Mouse (Mus musculus) hindbrain, embryonic 12.5 days (tissue): ENCODE data around the gene Chil5. TPM values are rescaled to one million over a fixed set of nuclear protein-coding genes. Genes with fewer than 3 reads are reported as not detected.
A peak's percentile ranks its signal among the peaks of the same experiment; 100 is the strongest.
"Not testable (repeated sequence)": the region's sequence is repeated elsewhere in the genome, so short reads cannot be mapped to it uniquely, and the experiment has no call there.

ENCODE experiments used
- ATAC-seq: fragments of 200-750 bp; cut with Nextera tagmentation; 2 replicates; pipeline ENCODE4 v1.8.0; 2017; ENCODE audit warnings: moderate TSS enrichment; ENCODE audit not compliant: low FRiP score
- H3K27ac ChIP-seq: fragments of 300-500 bp; sonication (generic); 2 replicates; pipeline ENCODE4 v1.5.1; 2016; ENCODE audit warnings: mild to moderate bottlenecking
- H3K27me3 ChIP-seq: fragments of 300-500 bp; sonication (generic); 2 replicates; pipeline ENCODE4 v1.6.1; 2016; ENCODE audit warnings: mild to moderate bottlenecking
- H3K36me3 ChIP-seq: fragments of 300-500 bp; sonication (generic); 2 replicates; pipeline ENCODE4 v1.6.1; 2016; ENCODE audit warnings: mild to moderate bottlenecking
- H3K4me1 ChIP-seq: fragments of 300-500 bp; sonication (generic); 2 replicates; pipeline ENCODE4 v1.6.1; 2016
- H3K4me2 ChIP-seq: fragments of 300-500 bp; sonication (generic); replicated peaks from 2 replicates; pipeline ENCODE4 v1.6.1; 2016; ENCODE audit warnings: mild to moderate bottlenecking
- H3K4me3 ChIP-seq: fragments of 300-500 bp; sonication (generic); 2 replicates; pipeline ENCODE4 v1.5.1; 2016; ENCODE audit warnings: mild to moderate bottlenecking
- H3K9ac ChIP-seq: fragments of 300-500 bp; sonication (generic); 2 replicates; pipeline ENCODE4 v1.6.1; 2016; ENCODE audit warnings: mild to moderate bottlenecking, moderate library complexity
- H3K9me3 ChIP-seq: fragments of 300-500 bp; sonication (generic); replicated peaks from 2 replicates; pipeline ENCODE4 v1.6.1; 2016; ENCODE audit warnings: mild to moderate bottlenecking
- WGBS: fragments of 180-500 bp; shearing (Covaris S2); methylation state at CpG from one replicate; pipeline ENCODE4 v1.1.7; 2016; 5-methylcytosine and 5-hydroxymethylcytosine counted together
- polyA plus RNA-seq: library from polyadenylated mRNA; unstranded; fragments of >200 nt; fragmentation: Nextera tagmentation; extraction: Ambion mirVana; gene quantifications from 2 replicates; pipeline ENCODE4 v1.2.1, GENCODE M21; 2016

Chil5 gene
- not detected in 2 replicates for polyA plus RNA-seq

DNA sequence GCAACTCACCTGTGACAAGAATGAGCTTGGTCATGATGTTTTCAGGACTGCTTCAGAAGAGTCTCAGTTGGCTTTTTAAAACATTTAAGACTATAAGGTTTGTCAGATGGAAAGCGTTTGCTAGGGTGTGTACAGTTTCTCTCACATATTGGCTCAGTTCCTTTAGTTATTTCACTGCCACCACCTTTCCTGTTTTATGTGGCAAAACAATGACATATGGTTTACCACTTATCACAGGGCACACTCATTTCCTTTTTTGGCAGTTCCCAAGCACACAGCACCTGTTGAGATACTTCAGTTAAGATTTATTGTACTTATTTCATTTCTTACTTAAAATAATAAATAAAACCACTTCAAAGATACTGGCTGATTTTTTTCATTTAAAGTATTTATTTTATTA lies at the start of gene Chil5:
Gene Chil5 (minus strand): TSS at position 34 of the 400 bp plus-strand sequence.
- no peak within 1 kb of the TSS for H3K27ac ChIP-seq
- no peaks in the 10 kb centered on the region for H3K27me3 ChIP-seq
- no peak for ATAC-seq
- H3K36me3 ChIP-seq = no peaks in the 10 kb centered on the region
- H3K9ac ChIP-seq = no peak within 1 kb of the TSS
- no peak within 1 kb of the TSS for H3K4me3 ChIP-seq
- H3K4me2 ChIP-seq = no peak within 1 kb of the TSS
- H3K4me1 ChIP-seq = no peaks in the 10 kb centered on the region
- no peaks in the 10 kb centered on the region for H3K9me3 ChIP-seq
- WGBS = 85% methylated on average over 1 of the region's 1 CpGs

- ATAC-seq = no peak
- no peaks in the 10 kb centered on the region for H3K27me3 ChIP-seq
- H3K36me3 ChIP-seq = no peaks in the 10 kb centered on the region
- 74% methylated on average over 1 of the region's 1 CpGs for WGBS
- no peak overlapping the region for H3K27ac ChIP-seq
- no peak overlapping the region for H3K9ac ChIP-seq
- H3K4me2 ChIP-seq = no peak overlapping the region
- no peaks in the 10 kb centered on the region for H3K9me3 ChIP-seq
- H3K4me3 ChIP-seq = no peak overlapping the region
- no peaks in the 10 kb centered on the region for H3K4me1 ChIP-seq
Observed at GRCm38 (mm10) chr3:106074824-106075223, 42.2 kb upstream of the Chil5 start.

GRCm38 (mm10) chr3:106070994-106071393 lies 38.4 kb upstream of the Chil5 start:
- Histone ChIP-seq H3K36me3 (no peaks in the 10 kb centered on the region), H3K9ac (no peak overlapping the region), H3K4me1 (no peaks in the 10 kb centered on the region), H3K27me3 (no peaks in the 10 kb centered on the region), H3K4me2 (no peak overlapping the region), H3K4me3 (no peak overlapping the region), H3K9me3 (no peaks in the 10 kb centered on the region), H3K27ac (no peak overlapping the region)
- no peak for ATAC-seq
- WGBS = 91% methylated on average over 2 of the region's 2 CpGs

DNA sequence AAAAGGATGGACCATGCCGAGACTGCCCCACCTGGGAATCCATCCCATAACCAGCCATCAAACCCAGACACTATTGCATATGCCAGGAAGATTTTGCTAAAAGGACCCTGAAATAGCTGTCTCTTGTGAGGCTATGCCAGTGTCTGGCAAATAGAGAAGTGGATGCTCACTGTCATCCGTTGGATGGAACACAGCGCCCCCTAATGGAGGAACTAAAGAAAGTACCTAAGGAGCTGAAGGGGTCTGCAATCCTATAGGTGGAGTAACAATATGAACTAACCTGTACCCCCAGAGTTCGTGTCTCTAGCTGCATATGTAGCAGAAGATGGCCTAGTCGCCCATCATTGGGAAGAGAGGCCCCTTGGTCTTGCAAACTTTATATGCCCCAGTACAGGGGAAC lies 35.1 kb upstream of the Chil5 start:
- not testable (repeated sequence) for ATAC-seq, H3K4me3 ChIP-seq, H3K4me2 ChIP-seq, H3K9me3 ChIP-seq, H3K27me3 ChIP-seq, H3K9ac ChIP-seq, H3K36me3 ChIP-seq, H3K27ac ChIP-seq, H3K4me1 ChIP-seq
- 41% methylated on average over 5 of the region's 5 CpGs for WGBS

DNA sequence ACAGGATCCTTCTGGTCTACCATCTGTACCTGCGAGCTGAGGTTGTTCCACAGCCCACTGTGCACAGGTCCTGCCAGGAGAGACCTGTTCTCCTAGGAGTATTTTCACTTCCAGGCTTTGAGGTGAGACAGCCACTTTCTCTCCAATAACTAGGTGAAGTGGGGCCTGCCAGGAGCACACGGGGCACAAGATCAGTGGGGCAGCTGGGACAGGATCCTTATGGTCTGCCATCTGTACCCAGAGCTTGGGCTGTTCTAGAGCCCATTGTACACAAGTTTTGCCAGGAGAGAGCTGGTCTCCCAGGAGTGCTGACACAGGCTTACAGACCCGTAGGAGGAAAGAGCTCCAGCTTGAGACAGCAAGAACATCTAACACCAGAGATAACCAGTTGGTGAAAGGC lies 25.4 kb upstream of the Chil5 start:
- Histone ChIP-seq H3K27ac (no peak overlapping the region), H3K9ac (no peak overlapping the region), H3K36me3 (no peaks in the 10 kb centered on the region), H3K4me2 (no peak overlapping the region), H3K9me3 (no peaks in the 10 kb centered on the region), H3K4me1 (no peaks in the 10 kb centered on the region), H3K4me3 (no peak overlapping the region), H3K27me3 (no peaks in the 10 kb centered on the region)
- no peak for ATAC-seq
- WGBS = 79% methylated on average over 3 of the region's 3 CpGs

DNA sequence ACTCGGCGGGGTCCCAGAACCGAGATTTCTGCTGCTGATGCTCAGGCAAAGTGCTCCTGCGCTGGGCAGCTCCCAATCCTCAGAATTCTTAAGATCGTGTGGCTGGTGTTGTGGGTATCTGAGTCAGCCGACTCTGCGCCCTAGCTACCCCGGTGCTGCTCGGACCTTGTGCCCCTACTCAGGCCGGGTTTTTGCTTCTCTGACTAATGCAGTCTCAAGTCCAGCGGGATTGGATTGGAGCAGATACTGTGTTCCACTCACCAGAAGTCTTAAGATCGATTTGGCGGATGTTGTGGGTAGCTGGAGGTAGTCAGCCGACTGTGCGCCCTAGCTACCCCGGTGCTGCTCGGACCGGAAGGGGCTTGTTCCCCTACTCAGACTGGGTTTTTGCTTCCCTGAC lies 19.3 kb upstream of the Chil5 start:
- Histone ChIP-seq H3K4me2 (no peak overlapping the region), H3K36me3 (no peaks in the 10 kb centered on the region), H3K27me3 (no peaks in the 10 kb centered on the region), H3K27ac (no peak overlapping the region), H3K9me3 (no peaks in the 10 kb centered on the region), H3K9ac (no peak overlapping the region), H3K4me1 (no peaks in the 10 kb centered on the region), H3K4me3 (no peak overlapping the region)
- WGBS = 70% methylated on average over 18 of the region's 18 CpGs
- ATAC-seq = no peak

- 91% methylated on average over 2 of the region's 2 CpGs for WGBS
- Histone ChIP-seq H3K9ac (no peak overlapping the region), H3K27ac (no peak overlapping the region), H3K4me3 (no peak overlapping the region), H3K27me3 (no peaks in the 10 kb centered on the region), H3K4me1 (no peaks in the 10 kb centered on the region), H3K9me3 (no peaks in the 10 kb centered on the region), H3K4me2 (no peak overlapping the region), H3K36me3 (no peaks in the 10 kb centered on the region)
- ATAC-seq = no peak
Observed at GRCm38 (mm10) chr3:106040306-106040705, 7.7 kb upstream of the Chil5 start.

- Histone ChIP-seq H3K4me1 (no peaks in the 10 kb centered on the region), H3K27me3 (no peaks in the 10 kb centered on the region), H3K9ac (no peak overlapping the region), H3K9me3 (no peaks in the 10 kb centered on the region), H3K4me3 (no peak overlapping the region), H3K36me3 (no peaks in the 10 kb centered on the region), H3K27ac (no peak overlapping the region), H3K4me2 (no peak overlapping the region)
- no peak for ATAC-seq
- WGBS = 91% methylated on average over 2 of the region's 2 CpGs
Observed at GRCm38 (mm10) chr3:106024135-106024534, 8.5 kb downstream of the Chil5 start.

- Histone ChIP-seq H3K27me3 (no peaks in the 10 kb centered on the region), H3K9me3 (no peaks in the 10 kb centered on the region), H3K27ac (no peak overlapping the region), H3K4me3 (no peak overlapping the region), H3K4me2 (no peak overlapping the region), H3K9ac (no peak overlapping the region), H3K36me3 (no peaks in the 10 kb centered on the region), H3K4me1 (no peaks in the 10 kb centered on the region)
- ATAC-seq = no peak
Observed at GRCm38 (mm10) chr3:106021840-106022239, 10.8 kb downstream of the Chil5 start.

DNA sequence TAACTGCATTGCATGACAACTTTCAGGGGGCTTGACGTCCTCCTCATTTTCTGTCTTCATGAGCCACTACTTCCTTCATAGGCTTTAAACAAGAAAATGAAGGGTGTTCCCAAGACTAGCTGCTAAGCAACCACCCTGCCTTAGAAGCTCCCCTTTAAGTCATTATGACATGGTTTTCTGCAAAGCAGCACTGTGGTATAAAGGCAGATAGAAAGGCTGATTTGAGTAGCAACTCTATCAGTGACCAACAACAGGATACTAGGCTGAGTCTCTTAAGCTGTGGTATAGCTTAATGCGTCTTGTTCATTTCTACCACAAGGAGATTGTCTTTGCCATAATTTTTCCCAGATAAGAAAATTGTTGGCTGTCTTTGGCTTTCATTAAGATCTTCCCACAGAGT lies 18.1 kb downstream of the Chil5 start, which contains the start of gene Pifo:
Gene Pifo (minus strand): TSS at position 101 of the 400 bp plus-strand sequence.
- Histone ChIP-seq H3K4me3 (no peak within 1 kb of the TSS), H3K27ac (no peak within 1 kb of the TSS), H3K4me2 (no peak within 1 kb of the TSS), H3K4me1 (no peaks in the 10 kb centered on the region), H3K36me3 (no peaks in the 10 kb centered on the region), H3K27me3 (no peaks in the 10 kb centered on the region), H3K9me3 (no peaks in the 10 kb centered on the region), H3K9ac (no peak within 1 kb of the TSS)
- WGBS = 82% methylated on average over 2 of the region's 2 CpGs
- ATAC-seq = no peak

DNA sequence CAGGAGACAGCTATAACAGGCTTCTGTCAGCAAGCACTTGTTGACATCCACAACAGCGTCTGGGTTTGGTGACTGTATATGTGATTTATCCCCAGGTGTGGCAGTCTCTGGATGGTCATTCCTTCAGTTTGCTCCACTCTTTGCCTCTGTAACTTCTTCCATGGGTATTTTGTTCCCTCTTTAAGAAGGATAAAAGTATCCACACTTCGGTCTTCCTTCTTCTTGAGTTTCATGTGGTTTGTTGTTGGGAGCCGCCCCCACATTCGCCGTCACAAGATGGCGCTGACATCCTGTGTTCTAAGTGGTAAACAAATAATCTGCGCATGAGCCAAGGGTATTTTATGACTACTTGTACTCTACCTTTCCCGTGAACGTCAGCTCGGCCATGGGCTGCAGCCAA lies 29.3 kb downstream of the Chil5 start:
- not testable (repeated sequence) for H3K9me3 ChIP-seq, H3K4me1 ChIP-seq, H3K4me2 ChIP-seq, H3K4me3 ChIP-seq, H3K36me3 ChIP-seq, H3K9ac ChIP-seq, H3K27ac ChIP-seq, ATAC-seq, H3K27me3 ChIP-seq
- WGBS = 68% methylated on average over 10 of the region's 10 CpGs

DNA sequence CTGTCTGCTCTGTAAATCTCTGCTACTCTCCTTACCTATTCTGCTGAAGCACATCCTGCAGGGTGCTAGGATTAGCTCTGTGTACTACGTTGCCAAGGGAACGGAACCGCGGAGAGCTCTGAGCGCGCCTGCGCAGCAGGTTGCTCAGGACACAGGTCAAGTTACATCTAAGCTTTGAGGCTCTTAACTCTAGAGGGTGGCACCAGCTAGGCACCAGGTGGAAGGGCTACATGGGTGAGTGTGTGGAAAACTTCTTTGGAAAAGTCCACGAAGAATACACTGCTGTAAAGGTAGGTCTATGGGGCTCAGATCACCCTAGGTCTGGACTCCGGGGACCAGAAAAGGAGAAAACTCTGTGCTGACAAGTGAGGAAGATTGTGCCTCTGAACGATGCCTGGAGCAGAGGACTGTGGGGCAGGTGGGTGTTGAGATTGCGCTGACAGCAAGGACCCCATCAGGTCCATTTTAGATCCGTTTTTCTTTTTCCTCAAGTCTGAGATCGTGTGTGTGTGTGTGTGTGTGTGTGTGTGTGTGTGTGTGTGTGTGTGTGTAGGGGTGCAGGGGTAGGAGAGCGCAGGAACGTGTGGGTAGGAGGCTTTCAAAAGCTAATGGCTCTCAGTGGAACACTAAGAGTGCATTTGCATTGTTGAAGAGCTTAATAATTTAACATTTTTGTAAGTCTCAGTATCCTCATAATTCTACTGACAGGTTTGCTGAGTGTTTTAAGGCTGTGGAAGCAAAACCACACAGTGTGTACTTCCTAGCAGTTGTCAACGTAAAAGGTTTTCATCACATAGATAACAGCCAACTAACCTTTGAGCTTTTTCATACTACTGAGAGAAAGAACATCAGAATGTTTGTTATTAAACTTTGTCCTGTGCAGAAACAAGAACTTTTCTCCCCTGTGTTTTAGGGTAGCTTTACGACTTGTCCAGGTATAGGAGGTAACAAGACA lies 30.9 kb downstream of the Chil5 start:
- 23% methylated on average over 17 of the region's 17 CpGs for WGBS

More for the DNA sequence above, 30.9 kb downstream of the Chil5 start:
- Histone ChIP-seq H3K9ac (no peak overlapping the region), H3K27me3 (no peaks in the 10 kb centered on the region), H3K9me3 (no peaks in the 10 kb centered on the region), H3K4me3 (peak overlapping the region; percentile 19), H3K27ac (no peak overlapping the region), H3K4me1 (peaks cover 5% of the 10 kb centered on the region; the same call in 1 of the 2 replicates), H3K36me3 (no peaks in the 10 kb centered on the region), H3K4me2 (peak overlapping the region; percentile 42)
- ATAC-seq = peak; percentile 86
